Mouse (Mus musculus) limb, embryonic 11.5 days (tissue): ENCODE data around the gene Oxct1. TPM values are rescaled to one million over a fixed set of nuclear protein-coding genes. Genes with fewer than 3 reads are reported as not detected.

Experiments
- ATAC-seq: fragments of 200-750 bp; cut with Nextera tagmentation; 2 replicates; pipeline ENCODE4 v1.8.0; 2017; ENCODE audit warnings: low read depth; ENCODE audit not compliant: insufficient number of reproducible peaks, low FRiP score, low TSS enrichment
- DNase-seq: peaks from one replicate; pipeline ENCODE4 v3.0.0-alpha.2; 2015; ENCODE audit warnings: low spot score
- H3K27ac ChIP-seq: fragments of 300-500 bp; sonication (generic); replicated peaks from 2 replicates; pipeline ENCODE4 v1.5.1; 2014; ENCODE audit warnings: low read depth, mild to moderate bottlenecking, low read length
- H3K27me3 ChIP-seq: fragments of 300-500 bp; sonication (generic); 2 replicates; pipeline ENCODE4 v1.6.1; 2014; ENCODE audit warnings: mild to moderate bottlenecking, low read length, mixed read lengths; ENCODE audit not compliant: control insufficient read depth, insufficient read depth
- H3K36me3 ChIP-seq: fragments of 300-500 bp; sonication (generic); 2 replicates; pipeline ENCODE4 v1.6.1; 2014; ENCODE audit warnings: mild to moderate bottlenecking, low read length, moderate library complexity, mixed read lengths; ENCODE audit not compliant: control insufficient read depth, insufficient read depth
- H3K4me1 ChIP-seq: fragments of 300-500 bp; sonication (generic); 2 replicates; pipeline ENCODE4 v1.6.1; 2014; ENCODE audit warnings: low read length, mixed read lengths; ENCODE audit not compliant: control insufficient read depth, insufficient read depth
- H3K4me2 ChIP-seq: fragments of 300-500 bp; sonication (generic); 2 replicates; pipeline ENCODE4 v1.6.1; 2014; ENCODE audit warnings: low read depth, mild to moderate bottlenecking, moderate library complexity; ENCODE audit not compliant: severe bottlenecking
- H3K4me3 ChIP-seq: fragments of 300-500 bp; sonication (generic); 2 replicates; pipeline ENCODE4 v1.5.1; 2014; ENCODE audit warnings: low read depth, low read length
- H3K9ac ChIP-seq: fragments of 300-500 bp; sonication (generic); 2 replicates; pipeline ENCODE4 v1.6.1; 2014; ENCODE audit warnings: mild to moderate bottlenecking, low read length
- H3K9me3 ChIP-seq: fragments of 300-500 bp; sonication (generic); 2 replicates; pipeline ENCODE4 v1.6.1; 2016; ENCODE audit warnings: low read length; ENCODE audit not compliant: control insufficient read depth
- WGBS: fragments of 180-500 bp; shearing (Covaris S2); extraction: QIAGEN DNeasy Blood & Tissue Kit; methylation state at CpG from one replicate; pipeline ENCODE4 v1.1.7; 2014; 5-methylcytosine and 5-hydroxymethylcytosine counted together
- polyA plus RNA-seq: library from polyadenylated mRNA; unstranded; fragments of >200 nt; fragmentation: Nextera tagmentation; extraction: Ambion mirVana; gene quantifications from 2 replicates; pipeline ENCODE4 v1.2.1, GENCODE M21; 2014

Oxct1 gene
- polyA plus RNA-seq, 1 experiment from 2014 or later: 156 TPM

DNA sequence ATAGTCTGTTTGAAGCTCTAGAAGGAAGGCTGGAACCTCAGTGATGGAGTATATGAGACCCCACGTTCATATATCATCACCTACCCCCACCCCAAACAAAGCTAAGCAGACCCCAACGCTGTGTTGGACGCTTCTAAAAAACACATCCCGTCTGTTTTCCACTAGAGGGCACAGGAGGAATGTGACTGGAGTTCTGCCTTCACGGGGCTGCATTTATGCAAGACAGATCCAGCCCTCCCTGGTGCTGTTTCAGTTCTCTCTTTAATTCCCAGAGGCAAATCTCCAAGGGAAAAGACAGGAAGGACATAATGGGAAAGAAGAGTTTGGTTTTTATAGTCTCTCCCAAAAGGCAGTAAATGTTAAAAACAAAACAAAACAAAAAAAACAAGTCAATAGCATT, 30.4 kb downstream of the Oxct1 start:
- 36% methylated on average over 5 of the region's 5 CpGs for WGBS
- H3K9me3 ChIP-seq: no peaks in the 10 kb centered on the region
- no peaks in the 10 kb centered on the region for H3K27me3 ChIP-seq
- no peak overlapping the region for H3K27ac ChIP-seq
- H3K9ac ChIP-seq: no peak overlapping the region
- no peaks in the 10 kb centered on the region for H3K36me3 ChIP-seq
- no peak overlapping the region for H3K4me3 ChIP-seq
- DNase-seq (no peak), ATAC-seq (no peak)
- H3K4me2 ChIP-seq: no peak overlapping the region
- no peaks in the 10 kb centered on the region for H3K4me1 ChIP-seq

DNA sequence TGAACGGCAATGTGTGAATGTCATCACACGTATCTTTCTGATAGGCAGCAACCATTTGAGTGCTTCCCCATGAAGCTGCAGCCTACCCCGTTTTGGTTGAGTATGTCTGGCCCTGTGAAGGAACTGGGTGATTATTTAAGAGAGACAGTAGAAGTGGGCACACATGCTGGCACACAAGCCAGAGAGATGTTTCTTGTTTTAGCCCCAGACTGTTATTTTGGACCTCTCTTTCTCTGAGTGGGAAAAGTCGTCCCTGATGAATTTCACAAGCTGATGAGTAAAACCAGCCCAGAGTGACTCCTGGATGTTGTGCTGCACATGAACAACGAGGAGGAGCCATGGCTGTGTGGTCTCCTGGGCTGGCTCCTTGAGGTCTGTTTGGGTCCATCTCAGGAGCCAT, 37.4 kb downstream of the Oxct1 start:
- WGBS: 86% methylated on average over 5 of the region's 5 CpGs
- H3K27ac ChIP-seq: no peak overlapping the region
- H3K36me3 ChIP-seq: no peaks in the 10 kb centered on the region; the same call in 1 of the 2 replicates
- DNase-seq (no peak), ATAC-seq (no peak)
- no peaks in the 10 kb centered on the region for H3K27me3 ChIP-seq
- no peak overlapping the region for H3K9ac ChIP-seq
- no peaks in the 10 kb centered on the region for H3K4me1 ChIP-seq
- no peak overlapping the region for H3K4me2 ChIP-seq
- H3K4me3 ChIP-seq: no peak overlapping the region
- no peaks in the 10 kb centered on the region for H3K9me3 ChIP-seq

DNA sequence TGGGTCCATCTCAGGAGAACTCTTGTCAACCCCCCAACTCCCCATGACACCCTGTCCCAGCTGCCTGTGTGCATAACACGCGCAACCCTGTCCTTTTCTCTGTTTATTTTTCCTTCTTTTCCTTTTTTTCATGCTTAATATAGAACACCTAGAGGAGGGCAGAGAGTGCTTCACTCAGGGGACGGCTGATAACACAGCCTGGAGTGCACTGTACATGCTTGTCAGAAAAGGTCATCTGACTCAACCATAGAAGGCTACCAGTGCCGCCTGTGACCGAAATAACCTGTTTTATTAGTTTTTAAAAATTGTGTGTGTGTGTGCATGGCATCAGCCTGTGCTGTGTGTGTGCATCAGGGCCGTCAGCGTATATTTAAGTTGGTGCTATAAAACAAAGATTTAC, 37.8 kb downstream of the Oxct1 start:
- no peak for DNase-seq
- no peak overlapping the region for H3K27ac ChIP-seq

DNA sequence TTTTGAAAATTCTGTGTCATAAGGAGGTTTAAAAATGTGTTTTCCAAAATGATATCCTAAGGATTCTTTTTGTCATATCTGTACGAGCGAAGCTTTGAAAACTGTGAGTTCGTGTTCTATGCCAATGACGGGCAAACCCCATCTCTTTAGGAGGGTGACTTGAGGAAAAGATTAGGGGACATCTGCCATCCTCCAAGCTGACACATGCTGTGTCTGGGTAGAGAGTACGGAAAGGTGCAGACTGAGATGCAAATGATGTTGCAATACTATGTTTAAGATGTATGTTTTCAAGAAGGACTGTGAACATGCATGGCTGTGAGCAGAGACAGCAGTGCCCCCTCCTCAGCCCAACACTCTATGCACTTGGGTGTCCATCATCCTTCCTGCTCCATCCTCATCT, 38.5 kb downstream of the Oxct1 start:
- no peak for DNase-seq
- Histone ChIP-seq H3K9me3 (no peaks in the 10 kb centered on the region), H3K4me2 (no peak overlapping the region), H3K4me1 (no peaks in the 10 kb centered on the region), H3K36me3 (no peaks in the 10 kb centered on the region; the same call in 1 of the 2 replicates), H3K27me3 (no peaks in the 10 kb centered on the region), H3K27ac (no peak overlapping the region), H3K9ac (no peak overlapping the region), H3K4me3 (no peak overlapping the region)
- ATAC-seq: no peak
- 89% methylated on average over 5 of the region's 5 CpGs for WGBS

More for the DNA sequence above, 37.8 kb downstream of the Oxct1 start:
- no peak for ATAC-seq
- no peak overlapping the region for H3K9ac ChIP-seq
- H3K36me3 ChIP-seq: no peaks in the 10 kb centered on the region; the same call in 1 of the 2 replicates
- no peaks in the 10 kb centered on the region for H3K9me3 ChIP-seq
- WGBS: 91% methylated on average over 7 of the region's 7 CpGs
- H3K27me3 ChIP-seq: no peaks in the 10 kb centered on the region
- H3K4me1 ChIP-seq: no peaks in the 10 kb centered on the region
- no peak overlapping the region for H3K4me3 ChIP-seq
- H3K4me2 ChIP-seq: no peak overlapping the region

DNA sequence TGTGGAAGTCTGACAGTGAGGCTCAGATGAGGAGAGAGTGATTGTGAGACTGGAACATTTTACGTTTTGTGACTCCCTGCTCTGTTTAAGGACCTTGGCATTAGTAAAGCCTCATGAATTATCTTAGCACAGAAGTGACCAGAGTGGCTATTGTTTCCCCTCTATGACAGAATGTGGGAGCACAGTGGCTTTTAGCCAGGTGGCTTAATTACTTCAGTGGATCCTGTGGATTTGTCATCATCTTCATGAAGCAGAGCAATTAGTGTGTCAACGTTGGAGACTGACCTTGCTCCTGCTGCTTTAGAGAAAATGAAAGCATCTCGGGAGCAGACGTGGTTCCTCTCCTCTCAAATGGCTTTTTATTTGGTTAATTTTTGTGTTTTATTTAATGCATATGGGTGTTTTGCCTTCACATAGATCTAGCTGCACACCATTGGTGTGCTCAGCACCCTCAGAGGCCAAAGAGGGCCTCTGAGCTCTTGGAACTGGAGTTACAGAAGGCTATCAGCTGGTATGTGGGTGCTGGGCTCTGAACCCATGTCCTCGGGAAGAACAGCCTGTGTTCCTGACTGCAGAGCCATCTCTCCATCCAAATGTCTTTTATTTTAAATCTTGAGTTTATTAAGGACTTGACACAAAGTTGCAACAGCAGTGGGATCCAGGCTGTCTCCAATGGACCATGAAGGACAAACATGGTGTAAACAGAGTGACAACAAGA, 41.2 kb downstream of the Oxct1 start:
- Histone ChIP-seq H3K4me1 (no peaks in the 10 kb centered on the region), H3K27me3 (no peaks in the 10 kb centered on the region), H3K9ac (no peak overlapping the region), H3K4me2 (no peak overlapping the region), H3K9me3 (no peaks in the 10 kb centered on the region), H3K4me3 (no peak overlapping the region), H3K27ac (no peak overlapping the region), H3K36me3 (no peaks in the 10 kb centered on the region; the same call in 1 of the 2 replicates)
- no peak for ATAC-seq
- no peak for DNase-seq
- WGBS: 76% methylated on average over 5 of the region's 5 CpGs

DNA sequence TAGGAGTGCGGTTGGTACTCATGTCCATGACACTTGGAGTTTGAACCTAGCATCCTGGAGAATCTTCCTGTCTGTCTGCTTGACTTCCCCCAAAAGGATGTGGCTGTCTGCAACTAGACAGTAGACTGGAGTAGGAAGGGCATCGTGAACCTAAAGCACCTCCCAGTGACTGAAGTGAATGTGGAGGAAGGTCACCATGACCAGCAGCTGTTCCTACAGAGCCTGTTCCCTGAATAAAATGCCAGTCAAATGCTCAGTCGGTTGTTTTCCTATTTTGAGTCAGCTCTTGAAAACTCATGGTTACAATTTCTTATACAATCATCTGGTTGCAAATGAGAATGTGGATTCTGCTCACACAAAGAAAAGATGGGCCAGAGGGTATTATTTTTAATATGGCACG, 51.8 kb downstream of the Oxct1 start:
- H3K36me3 ChIP-seq: no peaks in the 10 kb centered on the region
- H3K27ac ChIP-seq: no peak overlapping the region
- no peak overlapping the region for H3K9ac ChIP-seq
- H3K4me3 ChIP-seq: no peak overlapping the region
- H3K27me3 ChIP-seq: no peaks in the 10 kb centered on the region
- H3K4me2 ChIP-seq: no peak overlapping the region
- no peaks in the 10 kb centered on the region for H3K4me1 ChIP-seq
- ATAC-seq (no peak), DNase-seq (no peak)
- WGBS: 87% methylated on average over 4 of the region's 4 CpGs
- no peaks in the 10 kb centered on the region for H3K9me3 ChIP-seq

DNA sequence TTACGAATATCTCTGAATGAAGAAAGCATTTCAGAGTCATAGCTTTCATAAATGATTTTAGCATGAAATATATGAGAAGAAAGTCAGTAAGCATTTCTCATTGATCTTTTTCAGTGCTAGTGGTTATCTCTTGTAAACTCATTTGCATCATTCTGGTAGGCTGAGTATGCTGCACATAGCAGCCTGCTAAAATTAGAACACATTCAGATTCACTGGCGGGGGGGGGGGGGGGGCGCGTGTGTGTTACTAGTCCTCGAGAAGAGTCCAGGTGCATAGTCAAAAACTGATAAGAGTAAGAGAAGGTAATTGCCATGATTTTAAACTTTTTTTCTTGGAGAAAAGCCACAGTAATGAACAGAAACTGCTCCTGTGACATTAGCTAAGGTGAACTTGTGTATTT, 52.6 kb downstream of the Oxct1 start:
- Histone ChIP-seq H3K27ac (no peak overlapping the region), H3K9me3 (no peaks in the 10 kb centered on the region), H3K4me1 (no peaks in the 10 kb centered on the region), H3K27me3 (no peaks in the 10 kb centered on the region), H3K4me2 (no peak overlapping the region), H3K36me3 (no peaks in the 10 kb centered on the region), H3K4me3 (no peak overlapping the region), H3K9ac (no peak overlapping the region)
- no peak for ATAC-seq
- WGBS: 91% methylated on average over 5 of the region's 5 CpGs
- no peak for DNase-seq

DNA sequence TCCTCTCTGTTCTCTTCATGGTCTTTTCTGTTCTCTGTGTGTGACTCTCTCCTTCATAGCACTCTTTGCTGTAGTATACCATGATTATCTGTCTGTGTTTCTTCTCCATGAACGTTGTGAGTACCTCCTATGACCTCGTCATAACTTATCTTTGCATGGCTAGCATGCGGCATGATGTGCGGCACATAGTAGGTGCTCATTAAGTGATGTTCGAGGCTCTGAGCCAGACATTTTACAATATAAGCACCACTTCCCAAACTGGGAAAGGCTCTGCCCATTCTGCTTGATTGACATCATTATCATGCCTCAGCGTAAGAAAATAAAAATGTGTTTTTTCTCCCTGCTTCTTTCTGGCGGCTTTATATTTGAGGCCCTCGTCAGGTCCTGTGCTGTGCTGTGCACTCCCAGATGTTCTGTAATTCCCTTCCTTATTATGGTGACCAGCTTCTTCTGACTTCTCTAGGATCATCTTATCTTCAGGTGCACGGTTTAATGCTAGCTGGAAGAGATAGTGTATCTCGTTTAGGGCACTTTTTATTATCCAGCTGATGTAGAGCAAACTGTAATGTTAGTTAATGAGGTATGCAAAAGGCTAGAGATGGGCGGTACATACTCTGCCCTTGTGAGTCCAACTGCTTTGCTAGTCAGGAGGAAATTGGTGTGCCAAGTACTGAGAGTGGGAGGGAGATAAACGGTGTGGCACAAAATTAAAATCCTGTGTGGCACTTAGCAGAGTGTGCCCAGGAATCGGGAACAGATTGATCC, 53.4 kb downstream of the Oxct1 start:
- H3K27me3 ChIP-seq: no peaks in the 10 kb centered on the region
- no peak overlapping the region for H3K4me3 ChIP-seq
- DNase-seq (no peak), ATAC-seq (no peak)
- H3K27ac ChIP-seq: no peak overlapping the region
- no peaks in the 10 kb centered on the region for H3K36me3 ChIP-seq
- H3K4me1 ChIP-seq: no peaks in the 10 kb centered on the region
- H3K9ac ChIP-seq: no peak overlapping the region
- H3K9me3 ChIP-seq: no peaks in the 10 kb centered on the region
- WGBS: 90% methylated on average over 13 of the region's 13 CpGs
- H3K4me2 ChIP-seq: no peak overlapping the region
